Mouse (Mus musculus) stomach, embryonic 14.5 days (tissue): ENCODE measurements at regions not wholly inside any gene's neighbourhood (a gene's known extent, or its start where the extent isn't known, plus 50 kb on each side); places are given as distances from the start of the nearest gene placed in this dataset.

Experiments
- ATAC-seq: fragments of 200-750 bp; cut with Nextera tagmentation; 2 replicates; pipeline ENCODE4 v1.8.0; 2017; ENCODE audit warnings: low read depth, moderate TSS enrichment; ENCODE audit not compliant: insufficient number of reproducible peaks, insufficient read depth, low FRiP score
- H3K27ac ChIP-seq: fragments of 300-500 bp; sonication (generic); 2 replicates; pipeline ENCODE4 v1.5.1; 2014; ENCODE audit warnings: mild to moderate bottlenecking, low read length, moderate library complexity, mixed read lengths
- H3K27me3 ChIP-seq: fragments of 300-500 bp; sonication (generic); 2 replicates; pipeline ENCODE4 v1.6.1; 2014; ENCODE audit warnings: low read length, control low read depth, mixed read lengths; ENCODE audit not compliant: control insufficient read depth, insufficient read depth
- H3K36me3 ChIP-seq: fragments of 300-500 bp; sonication (generic); 2 replicates; pipeline ENCODE4 v1.6.1; 2014; ENCODE audit warnings: mild to moderate bottlenecking, control low read depth, low read length, moderate library complexity, mixed read lengths; ENCODE audit not compliant: control insufficient read depth, insufficient read depth
- H3K4me1 ChIP-seq: fragments of 300-500 bp; sonication (generic); 2 replicates; pipeline ENCODE4 v1.6.1; 2014; ENCODE audit warnings: low read length, control low read depth, mixed read lengths; ENCODE audit not compliant: control insufficient read depth, insufficient read depth
- H3K4me2 ChIP-seq: fragments of 300-500 bp; sonication (generic); replicated peaks from 2 replicates; pipeline ENCODE4 v1.6.1; 2014; ENCODE audit warnings: low read depth, low read length, control low read depth
- H3K4me3 ChIP-seq: fragments of 300-500 bp; sonication (generic); 2 replicates; pipeline ENCODE4 v1.5.1; 2014; ENCODE audit warnings: low read depth, low read length, control low read depth
- H3K9ac ChIP-seq: fragments of 300-500 bp; sonication (generic); replicated peaks from 2 replicates; pipeline ENCODE4 v1.6.1; 2014; ENCODE audit warnings: low read depth, mild to moderate bottlenecking, control low read depth, low read length, moderate library complexity, mixed read lengths
- H3K9me3 ChIP-seq: fragments of 300-500 bp; sonication (generic); 2 replicates; pipeline ENCODE4 v1.6.1; 2016; ENCODE audit warnings: low read depth, low read length, control low read depth; ENCODE audit not compliant: control insufficient read depth
- WGBS: fragments of 180-500 bp; shearing (Covaris S2); extraction: QIAGEN DNeasy Blood & Tissue Kit; methylation state at CpG from one replicate; pipeline ENCODE4 v1.1.7; 2014; 5-methylcytosine and 5-hydroxymethylcytosine counted together

GRCm38 (mm10) chr14:66473251-66473550, 464.2 kb upstream of the Gulo start:
- Histone ChIP-seq H3K4me2 (no peak overlapping the region), H3K36me3 (no peaks in the 10 kb centered on the region), H3K27ac (peak overlapping the region; percentile 75), H3K9ac (no peak overlapping the region), H3K9me3 (no peaks in the 10 kb centered on the region), H3K27me3 (no peaks in the 10 kb centered on the region), H3K4me1 (no peaks in the 10 kb centered on the region), H3K4me3 (no peak overlapping the region)
- WGBS: 3% methylated on average over 1 of the region's 1 CpGs
- ATAC-seq: peak; percentile 63; the same call in 1 of the 2 replicates

DNA sequence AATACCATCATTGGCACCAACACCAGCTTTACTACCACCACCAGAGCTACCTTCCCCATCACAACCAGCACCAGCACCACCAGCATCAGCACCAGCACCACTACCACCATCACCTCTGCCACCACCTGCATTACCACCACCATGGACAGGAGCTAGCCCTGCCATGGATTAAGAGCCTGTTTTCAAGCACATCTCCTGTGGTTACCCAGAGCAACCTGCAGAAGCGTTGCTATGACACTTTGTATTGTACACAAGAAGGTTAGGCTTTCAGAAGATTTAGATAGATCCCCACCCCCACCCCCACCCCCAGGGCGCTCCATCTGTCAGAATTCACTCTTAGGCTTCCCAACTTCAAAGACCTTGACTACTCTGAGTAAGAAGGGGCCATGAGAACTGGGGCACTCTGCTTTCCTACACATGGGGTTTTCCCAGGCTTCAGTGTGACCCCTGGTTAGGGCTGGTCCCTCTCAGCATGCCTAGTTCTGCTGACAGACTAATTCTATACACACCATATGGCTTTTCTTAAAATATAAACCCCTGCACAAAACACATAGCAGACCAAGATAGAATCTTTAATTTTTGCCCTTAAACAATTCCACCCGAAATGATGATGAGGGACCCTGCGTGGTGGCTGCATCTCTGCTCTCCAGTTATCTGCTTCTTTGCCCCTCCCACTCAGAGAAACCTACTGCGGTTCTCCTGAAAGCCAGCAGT, 463.7 kb upstream of the Gulo start:
- Histone ChIP-seq H3K4me1 (no peaks in the 10 kb centered on the region), H3K9me3 (no peaks in the 10 kb centered on the region), H3K9ac (no peak overlapping the region), H3K4me2 (no peak overlapping the region), H3K36me3 (no peaks in the 10 kb centered on the region), H3K27ac (peak overlapping the region; percentile 75), H3K4me3 (no peak overlapping the region), H3K27me3 (no peaks in the 10 kb centered on the region)
- ATAC-seq: peak; percentile 80; the same call in 1 of the 2 replicates
- 26% methylated on average over 5 of the region's 5 CpGs for WGBS

DNA sequence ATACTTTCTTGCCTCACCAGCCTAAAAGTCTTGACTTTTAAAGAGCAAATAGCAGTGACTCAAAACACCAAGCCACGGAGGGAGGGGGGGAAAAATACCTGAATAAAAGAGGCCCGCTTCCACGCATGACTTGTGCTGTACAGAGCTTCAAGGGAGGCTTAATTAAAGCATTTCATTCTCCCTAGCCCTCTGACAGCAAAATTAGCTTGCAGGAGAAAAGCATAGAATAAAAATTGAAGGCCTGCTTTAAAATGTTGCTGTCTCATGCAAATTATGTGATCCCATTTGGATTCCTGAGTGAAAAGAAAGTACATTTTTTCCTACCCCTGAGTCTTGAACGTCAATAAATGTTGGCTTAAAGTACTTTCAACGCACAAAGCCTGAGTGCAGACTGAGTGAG, 453.1 kb upstream of the Gulo start:
- 84% methylated on average over 5 of the region's 5 CpGs for WGBS
- no peaks in the 10 kb centered on the region for H3K9me3 ChIP-seq

GRCm38 (mm10) chr14:66460795-66461194, 451.8 kb upstream of the Gulo start:
- no peaks in the 10 kb centered on the region for H3K4me1 ChIP-seq
- no peaks in the 10 kb centered on the region for H3K36me3 ChIP-seq
- H3K4me3 ChIP-seq: no peak overlapping the region
- no peak overlapping the region for H3K9ac ChIP-seq
- no peak overlapping the region for H3K4me2 ChIP-seq
- WGBS: 87% methylated on average over 3 of the region's 3 CpGs
- ATAC-seq: no peak
- no peak overlapping the region for H3K27ac ChIP-seq
- H3K9me3 ChIP-seq: no peaks in the 10 kb centered on the region
- no peaks in the 10 kb centered on the region for H3K27me3 ChIP-seq

More for the DNA sequence above, 453.1 kb upstream of the Gulo start:
- H3K4me1 ChIP-seq: no peaks in the 10 kb centered on the region
- H3K27me3 ChIP-seq: no peaks in the 10 kb centered on the region
- no peak overlapping the region for H3K4me3 ChIP-seq
- H3K4me2 ChIP-seq: no peak overlapping the region
- H3K9ac ChIP-seq: no peak overlapping the region
- no peak overlapping the region for H3K27ac ChIP-seq
- no peaks in the 10 kb centered on the region for H3K36me3 ChIP-seq
- no peak for ATAC-seq

DNA sequence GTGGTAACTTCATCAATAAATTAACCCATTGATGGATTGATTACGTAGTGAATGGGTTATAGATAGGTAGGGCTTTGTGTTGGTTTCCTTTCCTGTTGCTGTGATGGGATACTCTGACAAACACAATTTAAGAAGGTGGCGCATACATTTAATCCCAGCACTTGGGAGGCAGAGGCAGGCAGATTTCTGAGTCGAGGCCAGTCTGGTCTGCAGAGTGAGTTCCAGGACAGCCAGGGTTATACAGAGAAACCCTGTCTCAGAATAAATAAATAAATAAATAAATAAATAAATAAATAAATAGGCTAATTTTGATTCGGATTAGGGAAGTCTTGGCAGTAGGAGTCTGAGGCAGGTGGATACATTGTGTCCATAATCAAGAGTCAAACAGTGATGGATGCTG, 449.7 kb upstream of the Gulo start:
- Histone ChIP-seq H3K4me3 (no peak overlapping the region), H3K27ac (no peak overlapping the region), H3K9me3 (no peaks in the 10 kb centered on the region), H3K4me1 (no peaks in the 10 kb centered on the region), H3K27me3 (no peaks in the 10 kb centered on the region), H3K4me2 (no peak overlapping the region), H3K9ac (no peak overlapping the region), H3K36me3 (no peaks in the 10 kb centered on the region)
- no peak for ATAC-seq
- 90% methylated on average over 4 of the region's 4 CpGs for WGBS

- H3K4me2 ChIP-seq: no peak overlapping the region
- 82% methylated on average over 6 of the region's 6 CpGs for WGBS
- H3K9me3 ChIP-seq: no peaks in the 10 kb centered on the region; the same call in 1 of the 2 replicates
- no peak for ATAC-seq
- no peak overlapping the region for H3K4me3 ChIP-seq
- no peaks in the 10 kb centered on the region for H3K4me1 ChIP-seq
- H3K27ac ChIP-seq: no peak overlapping the region
- H3K27me3 ChIP-seq: no peaks in the 10 kb centered on the region
- H3K36me3 ChIP-seq: no peaks in the 10 kb centered on the region
- H3K9ac ChIP-seq: no peak overlapping the region
These were observed 448.3 kb upstream of the Gulo start for GRCm38 (mm10) chr14:66457300-66457699.

DNA sequence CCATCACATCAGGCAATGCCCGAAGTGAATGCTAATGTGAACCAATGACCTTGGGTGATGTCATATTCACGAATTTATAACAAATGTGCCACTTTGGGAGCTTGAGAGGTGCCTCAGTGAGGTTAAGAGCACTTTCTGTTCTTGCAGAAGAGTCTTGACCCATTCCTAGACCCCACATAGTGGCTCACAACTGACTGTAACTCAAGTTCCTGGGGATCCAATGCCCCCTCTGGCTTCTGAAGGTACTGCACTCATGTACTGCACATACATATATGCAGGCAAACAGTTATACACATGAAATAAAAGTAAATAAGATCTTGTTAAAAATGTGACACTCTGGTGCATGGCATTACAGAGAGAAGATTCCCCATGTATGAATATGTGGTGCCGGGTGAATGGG, 443.8 kb upstream of the Gulo start:
- no peaks in the 10 kb centered on the region for H3K4me1 ChIP-seq
- H3K9ac ChIP-seq: no peak overlapping the region
- ATAC-seq: no peak
- H3K9me3 ChIP-seq: no peaks in the 10 kb centered on the region; the same call in 1 of the 2 replicates
- no peaks in the 10 kb centered on the region for H3K27me3 ChIP-seq
- no peak overlapping the region for H3K27ac ChIP-seq
- 84% methylated on average over 3 of the region's 3 CpGs for WGBS
- H3K36me3 ChIP-seq: no peaks in the 10 kb centered on the region
- H3K4me2 ChIP-seq: no peak overlapping the region
- no peak overlapping the region for H3K4me3 ChIP-seq

- ATAC-seq: no peak
- Histone ChIP-seq H3K4me2 (no peak overlapping the region), H3K27me3 (no peaks in the 10 kb centered on the region), H3K9me3 (no peaks in the 10 kb centered on the region; the same call in 1 of the 2 replicates), H3K27ac (no peak overlapping the region), H3K9ac (no peak overlapping the region), H3K4me1 (no peaks in the 10 kb centered on the region), H3K36me3 (no peaks in the 10 kb centered on the region), H3K4me3 (no peak overlapping the region)
- 56% methylated on average over 10 of the region's 10 CpGs for WGBS
These were observed 441.3 kb upstream of the Gulo start for GRCm38 (mm10) chr14:66450351-66450750.

GRCm38 (mm10) chr14:66442576-66442975, 433.6 kb upstream of the Gulo start:
- H3K9ac ChIP-seq: no peak overlapping the region
- no peak overlapping the region for H3K27ac ChIP-seq
- H3K27me3 ChIP-seq: no peaks in the 10 kb centered on the region
- no peaks in the 10 kb centered on the region for H3K36me3 ChIP-seq
- no peaks in the 10 kb centered on the region for H3K9me3 ChIP-seq
- H3K4me1 ChIP-seq: no peaks in the 10 kb centered on the region; the same call in 1 of the 2 replicates
- no peak overlapping the region for H3K4me2 ChIP-seq
- 56% methylated on average over 1 of the region's 1 CpGs for WGBS
- ATAC-seq: no peak
- H3K4me3 ChIP-seq: no peak overlapping the region
